Mouse (Mus musculus) spleen, adult 12 weeks (tissue): ENCODE results near the gene Mxd4.
A peak's percentile ranks its signal among the peaks of the same experiment; 100 is the strongest.

Experiments
- DNase-seq: peaks from one replicate; pipeline ENCODE4 v3.0.0; 2022; ENCODE audit warnings: low spot score

Mxd4 gene

DNA sequence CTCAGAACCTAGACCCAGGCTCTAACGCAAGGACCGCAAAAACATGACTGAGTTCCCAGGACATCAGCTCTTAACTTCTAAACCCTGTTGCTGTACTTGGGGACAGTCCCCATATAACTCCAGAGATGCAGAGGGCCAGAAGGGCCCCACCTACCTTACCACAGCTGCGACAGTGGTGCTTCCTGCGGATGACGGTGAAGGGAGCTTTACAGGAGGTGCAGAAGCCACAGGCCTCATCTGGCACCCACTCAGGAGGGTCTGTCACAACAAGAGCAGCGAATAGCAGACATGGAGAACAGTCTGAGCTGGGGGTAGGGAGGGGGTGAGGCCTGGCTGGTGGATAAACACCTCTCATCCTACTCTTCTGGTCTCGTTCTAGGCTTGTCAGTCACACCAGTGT lies 8.9 kb upstream of the Mxd4 start:
- peak; percentile 45 for DNase-seq

DNA sequence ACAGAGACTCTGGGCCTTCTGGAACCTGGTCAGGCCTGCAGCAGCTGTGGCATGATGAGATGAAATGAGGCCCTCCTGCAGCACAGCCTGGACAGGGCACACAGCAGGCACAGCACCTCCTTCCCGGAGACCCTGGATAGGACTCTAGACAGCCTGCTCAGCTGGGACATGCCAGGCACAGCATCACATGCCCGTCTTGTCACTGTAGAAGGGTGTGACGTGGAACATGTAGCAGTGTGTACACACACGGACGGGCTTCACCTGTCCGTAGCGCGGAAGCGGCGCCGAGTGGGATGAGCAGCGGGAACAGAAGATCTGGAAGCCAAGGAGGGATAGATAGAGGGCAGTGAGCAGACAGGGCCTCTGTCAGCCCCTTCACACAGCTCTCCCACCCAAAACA lies 8.3 kb upstream of the Mxd4 start:
- no peak for DNase-seq

DNA sequence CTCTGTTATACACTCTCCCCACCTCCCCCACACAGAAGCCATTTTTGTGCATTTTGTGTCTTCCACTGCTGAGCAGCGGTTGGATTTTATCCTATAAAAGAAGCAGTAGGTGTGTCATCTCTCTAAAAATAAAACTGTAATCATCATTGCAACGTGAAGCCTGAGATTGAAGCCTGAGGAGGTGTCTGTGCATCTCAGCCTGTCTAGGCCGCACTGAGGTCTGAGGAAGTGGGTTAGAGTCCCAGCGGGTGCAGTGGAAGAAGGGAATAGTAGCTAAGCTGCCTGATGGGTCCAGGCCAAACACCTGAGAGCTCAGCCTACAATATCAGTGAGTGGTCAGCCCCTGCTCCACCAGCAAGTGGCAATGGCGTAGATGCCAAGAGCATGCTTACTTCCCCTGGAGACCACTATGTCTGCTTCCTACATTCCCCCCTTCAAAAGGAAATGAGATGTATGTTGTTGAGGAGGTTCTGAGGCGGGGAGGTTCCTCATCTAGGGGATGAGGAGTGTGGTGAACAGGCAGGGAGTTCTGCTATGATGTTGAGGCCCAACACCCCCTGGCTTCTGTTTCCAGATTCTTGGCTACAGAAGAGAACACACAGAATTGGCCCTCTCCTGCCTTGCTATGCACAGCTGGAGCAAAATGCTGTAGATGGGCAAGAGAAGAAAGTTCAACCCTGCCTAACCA lies 7.6 kb upstream of the Mxd4 start:
- no peak for DNase-seq

DNA sequence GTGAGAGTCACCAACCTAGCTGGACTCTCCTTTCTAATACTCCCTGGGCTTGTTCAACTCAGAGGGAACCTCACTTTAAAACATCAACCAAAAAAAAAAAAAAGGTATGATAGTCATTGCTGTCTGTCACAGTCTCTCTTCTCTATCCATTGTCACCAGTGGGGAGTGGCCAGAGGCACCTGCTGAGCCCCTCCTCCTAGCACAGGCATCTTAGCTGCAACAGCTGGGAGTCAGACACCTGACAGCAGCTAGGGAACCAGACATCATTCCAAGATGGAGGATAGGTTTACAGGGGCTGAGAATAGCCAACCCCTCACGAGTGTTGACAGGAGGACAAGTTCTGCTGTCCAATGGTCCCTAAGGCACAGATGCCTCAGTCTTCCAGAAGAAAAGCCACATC lies 6.9 kb upstream of the Mxd4 start:
- no peak for DNase-seq

DNA sequence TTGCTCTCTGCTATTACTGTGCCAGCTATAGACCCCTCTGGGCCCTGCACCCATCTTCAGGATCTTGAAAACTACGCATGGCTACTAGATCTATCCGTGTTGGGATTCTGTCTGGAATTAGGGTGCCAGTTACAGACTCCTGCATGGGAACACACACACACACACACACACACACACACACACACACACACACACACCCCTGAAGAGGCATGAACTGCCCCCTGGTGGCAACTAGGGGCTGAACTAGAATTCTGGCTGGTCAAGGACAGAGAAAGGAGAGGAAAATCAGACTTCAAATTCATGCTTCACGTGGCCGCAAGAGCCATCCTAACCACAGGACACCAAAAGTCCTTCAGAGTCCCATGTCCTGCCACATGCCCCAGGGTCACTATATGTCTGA lies 4.3 kb upstream of the Mxd4 start:
- no peak for DNase-seq

DNA sequence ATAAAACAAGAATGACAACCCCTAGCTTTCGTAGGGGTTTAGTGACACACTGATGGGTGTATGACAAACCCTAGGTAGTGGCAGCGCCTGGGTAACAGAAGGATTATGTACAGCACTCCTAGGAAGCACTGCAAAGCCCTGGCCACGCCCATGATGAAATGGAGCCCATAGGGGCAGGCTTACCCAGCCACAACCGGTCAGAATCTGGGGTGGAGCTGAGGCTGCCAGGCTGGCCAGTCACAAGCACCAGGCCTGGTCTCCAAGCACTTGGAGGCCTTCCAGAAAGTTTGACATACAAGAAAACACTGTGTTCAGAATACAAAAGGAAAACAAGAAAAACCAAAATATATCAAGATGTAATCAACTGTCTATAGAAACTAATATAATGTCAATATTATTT lies 3.5 kb upstream of the Mxd4 start:
- no peak for DNase-seq

DNA sequence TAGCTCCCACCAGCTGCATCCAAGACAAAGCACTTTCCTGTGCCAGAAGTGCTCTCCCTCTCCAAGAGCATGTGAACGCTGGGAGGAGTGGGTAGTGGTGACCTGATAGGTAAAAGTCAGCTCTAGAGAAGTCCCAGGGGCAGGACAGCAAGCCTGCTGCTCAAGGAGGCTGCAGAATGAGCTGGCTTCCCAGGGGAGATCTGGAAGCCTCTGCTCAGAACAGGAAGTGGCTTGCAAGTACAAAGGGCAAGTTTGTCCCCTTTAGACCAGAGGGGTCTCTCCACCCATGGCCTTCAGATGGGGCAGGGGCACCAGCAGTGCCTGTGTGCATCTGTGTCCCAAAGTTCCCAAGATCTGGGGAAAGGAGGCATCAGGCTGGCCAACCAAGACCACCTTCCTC lies 2.0 kb upstream of the Mxd4 start:
- DNase-seq, result no peak

DNA sequence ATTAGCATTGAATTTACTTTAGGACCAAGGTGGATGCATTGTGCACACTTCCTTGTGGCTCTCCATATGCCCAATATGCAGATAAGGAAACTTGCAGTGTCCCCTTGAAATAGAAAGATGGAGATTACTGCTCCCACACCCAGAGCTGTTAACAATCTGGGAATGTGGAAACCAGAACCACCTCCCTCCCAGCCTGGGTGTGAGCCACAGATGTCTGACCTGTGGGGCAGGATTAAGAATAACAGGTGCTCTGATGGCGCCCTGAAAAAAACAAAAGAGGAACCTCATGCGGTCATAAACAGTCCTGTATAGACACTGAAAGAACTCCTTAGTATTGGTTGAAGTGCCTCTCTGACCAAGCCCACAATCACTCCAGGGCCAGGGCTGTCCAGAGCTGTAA lies 1.3 kb upstream of the Mxd4 start:
- DNase-seq, result no peak

DNA sequence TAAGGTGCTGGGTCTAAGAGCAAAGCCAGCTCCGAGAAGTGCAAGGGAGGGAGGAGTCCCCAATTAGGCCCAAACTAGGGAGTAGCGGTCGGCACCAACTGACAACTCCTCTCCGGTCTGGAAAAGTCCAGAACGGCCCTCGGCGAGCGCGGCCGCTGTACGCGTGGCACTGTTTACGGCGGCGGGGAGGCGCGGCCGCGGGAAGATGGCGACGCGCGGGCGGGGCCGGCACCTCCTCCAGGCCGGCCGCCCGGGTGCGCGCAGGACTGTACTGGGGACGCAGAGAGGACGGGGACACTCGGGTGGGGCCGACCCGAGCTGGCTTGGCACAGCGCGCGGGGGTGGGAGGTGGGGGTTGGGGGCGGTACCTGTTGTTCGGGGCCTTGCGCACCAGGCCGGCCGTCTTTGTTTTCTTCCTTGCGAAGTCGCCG lies 544 bp downstream of the Mxd4 start:
- DNase-seq, result peak; percentile 35

DNA sequence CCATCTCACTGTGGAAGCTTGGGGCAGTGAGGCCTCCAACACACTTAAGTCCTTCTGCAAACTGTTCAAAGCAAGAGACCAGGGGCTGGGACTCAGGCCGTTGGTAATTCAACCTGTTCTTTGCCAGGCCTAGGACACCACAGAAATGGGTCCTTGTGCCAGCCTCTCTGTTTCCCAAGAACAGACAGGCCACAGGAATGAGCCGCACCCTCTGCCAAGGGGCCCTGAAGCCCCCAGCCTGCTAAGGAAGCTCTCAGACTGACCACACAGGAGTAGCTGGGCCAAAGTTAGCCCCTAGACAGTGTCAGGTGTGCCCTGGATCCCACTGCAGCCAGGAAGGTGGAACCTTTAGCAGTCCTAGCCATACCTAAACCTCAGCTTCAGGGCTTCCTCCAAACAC lies 1.1 kb downstream of the Mxd4 start:
- DNase-seq, result no peak

DNA sequence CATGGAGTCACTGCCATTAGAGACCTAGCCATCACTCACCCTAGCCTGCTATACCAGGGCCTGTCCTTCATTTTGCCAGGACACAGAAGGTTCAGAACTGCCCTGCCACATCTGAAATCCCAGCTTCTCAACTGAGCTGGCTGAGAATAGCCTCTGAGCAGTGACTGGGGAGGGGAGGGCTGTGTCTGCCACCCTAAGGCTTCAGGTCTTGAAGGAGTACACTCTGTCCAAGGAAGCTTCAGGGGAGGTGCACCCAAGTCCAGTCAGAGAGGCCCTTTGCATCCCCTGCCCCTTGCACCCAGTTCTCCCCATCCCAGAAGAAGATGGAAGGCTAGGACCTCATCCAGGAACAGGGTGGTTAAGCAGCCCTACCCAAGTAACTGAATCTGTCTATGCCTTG lies 1.7 kb downstream of the Mxd4 start:
- DNase-seq, result no peak

DNA sequence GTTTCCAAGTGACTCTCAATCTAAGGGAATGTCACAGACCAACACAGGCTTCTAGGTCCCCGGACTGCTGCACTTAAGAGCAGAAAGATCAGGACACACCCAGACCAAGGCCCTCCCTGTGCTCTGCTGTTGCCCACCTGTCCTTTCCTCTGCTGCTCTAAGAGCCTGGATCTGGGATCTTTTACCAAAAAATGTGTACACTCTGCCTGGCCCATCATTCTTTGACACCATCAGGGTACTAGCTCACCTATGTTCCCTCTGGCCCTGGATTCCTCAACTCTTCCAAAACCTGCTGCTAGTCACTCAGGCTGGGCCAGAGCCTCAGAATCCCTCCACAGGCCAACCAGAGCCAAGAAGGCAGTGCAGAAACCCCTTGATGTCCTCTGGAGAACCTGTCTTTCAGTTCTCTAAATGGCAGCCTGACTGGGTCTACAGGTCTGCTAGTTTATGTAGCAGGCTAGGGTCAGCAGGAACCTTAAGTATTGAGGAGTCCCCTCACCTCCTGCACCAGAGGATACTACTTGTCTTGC lies 2.4 kb downstream of the Mxd4 start:
- no peak for DNase-seq

DNA sequence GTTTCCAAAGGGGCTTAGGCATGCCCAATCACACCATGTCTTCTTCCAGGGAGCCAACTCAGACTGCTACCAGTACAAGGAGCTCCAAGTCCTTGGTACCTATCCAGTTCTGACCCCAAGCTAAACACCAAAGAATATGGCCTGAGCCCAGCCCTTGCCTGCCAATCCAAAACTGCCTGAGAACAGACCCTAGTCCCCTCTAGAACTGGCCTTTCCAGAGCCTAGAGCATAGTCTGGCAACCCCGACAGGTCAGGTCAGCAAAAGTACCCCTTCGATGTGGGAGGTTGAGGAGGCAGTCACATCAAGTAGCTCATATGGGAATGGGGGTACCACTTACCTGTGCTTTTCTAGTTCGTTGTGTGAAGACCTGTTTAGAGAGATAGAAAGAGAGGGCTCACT lies 3.5 kb downstream of the Mxd4 start:
- no peak for DNase-seq

DNA sequence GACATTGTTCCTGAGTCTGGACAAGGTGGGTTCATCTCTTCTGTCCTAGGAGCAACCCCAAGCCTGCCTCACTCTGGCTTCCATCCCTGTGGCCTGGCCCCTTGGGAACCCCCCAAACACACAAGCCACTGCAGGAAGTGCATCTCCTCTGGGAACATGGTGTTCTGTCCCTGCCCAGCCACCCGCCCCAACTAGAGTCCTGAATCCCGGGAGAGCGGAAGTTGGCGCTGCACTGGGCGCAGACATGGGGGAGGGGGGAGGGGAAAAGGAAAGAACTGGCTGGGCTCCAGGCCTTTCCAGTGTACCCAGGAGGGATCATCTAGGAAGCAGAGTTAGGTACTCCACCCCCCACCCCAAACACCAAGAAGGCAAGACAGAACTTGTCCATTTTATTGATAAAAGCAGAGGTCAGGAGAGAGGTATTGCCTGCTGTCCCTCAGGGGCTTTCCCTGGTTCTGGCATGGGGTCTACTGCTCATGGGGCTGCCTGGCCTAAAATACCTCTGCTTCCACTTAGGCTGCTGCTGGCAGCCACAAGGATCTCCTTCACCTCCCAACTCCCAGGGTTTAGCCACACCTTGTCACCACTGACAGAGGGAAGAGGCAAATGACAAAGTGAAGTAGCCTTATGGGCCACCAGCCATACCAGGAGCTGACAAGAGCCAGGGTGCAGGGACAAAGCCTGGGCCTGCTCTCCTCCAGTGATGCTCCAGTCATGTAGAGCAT lies 4.2 kb downstream of the Mxd4 start:
- DNase-seq, result no peak

DNA sequence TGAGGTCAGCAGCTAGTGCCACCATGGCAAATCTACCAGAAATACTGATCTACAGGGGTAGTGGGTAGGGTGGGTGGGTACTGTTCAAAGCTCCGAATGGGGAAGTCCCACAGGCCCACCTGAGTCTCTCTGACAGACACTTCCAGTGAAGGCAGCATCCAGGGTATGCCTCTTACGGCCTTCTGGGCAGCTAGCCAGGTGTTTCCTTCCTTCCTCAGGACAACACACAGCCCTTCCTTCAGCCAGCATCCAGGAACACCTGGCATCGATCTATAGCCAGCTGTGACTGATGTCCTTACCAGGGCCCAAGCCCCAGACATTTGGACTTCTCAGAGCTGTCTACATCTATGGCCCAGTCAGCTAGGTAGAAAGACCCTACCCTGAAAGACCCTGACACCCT lies 5.0 kb downstream of the Mxd4 start:
- no peak for DNase-seq

DNA sequence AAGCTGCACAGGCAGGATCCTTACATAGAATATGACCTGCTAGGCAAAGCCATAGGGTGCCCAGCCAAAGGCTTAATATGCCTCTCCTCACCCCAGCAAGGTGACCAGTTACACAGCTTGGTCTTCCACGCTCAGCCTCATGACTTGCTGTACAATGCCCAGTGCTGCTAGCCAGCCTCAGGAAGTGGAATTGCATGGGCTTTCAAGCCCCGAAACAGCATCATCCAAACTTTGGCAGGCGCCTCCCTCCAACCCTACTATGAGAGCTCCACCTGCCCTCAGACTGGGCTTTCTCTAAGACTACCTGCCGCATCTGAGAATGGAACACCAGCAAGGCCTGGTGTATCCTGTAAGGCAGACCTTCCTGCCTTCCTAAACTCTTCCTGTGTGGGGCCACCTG lies 9.7 kb downstream of the Mxd4 start:
- no peak for DNase-seq

DNA sequence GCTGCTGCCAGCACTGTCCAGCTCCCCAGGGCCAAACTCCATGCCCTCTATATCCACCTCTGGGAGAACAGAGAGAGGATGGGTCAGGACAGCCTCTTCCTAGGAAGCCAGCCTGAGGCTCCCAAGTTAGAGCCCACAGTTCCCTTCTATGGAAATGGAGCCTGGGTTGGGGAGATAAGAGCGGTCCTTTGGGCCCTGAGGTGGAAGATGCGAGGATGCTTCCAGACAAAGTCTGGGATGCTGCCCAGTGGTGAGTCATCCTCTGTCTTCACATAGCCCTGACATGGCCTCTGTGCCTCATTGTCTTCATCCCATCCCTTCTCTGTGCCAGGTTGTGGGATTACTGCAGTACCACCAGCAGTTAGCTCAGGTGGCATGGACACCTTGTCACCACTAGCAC lies 10.4 kb downstream of the Mxd4 start:
- DNase-seq, result peak; percentile 0

DNA sequence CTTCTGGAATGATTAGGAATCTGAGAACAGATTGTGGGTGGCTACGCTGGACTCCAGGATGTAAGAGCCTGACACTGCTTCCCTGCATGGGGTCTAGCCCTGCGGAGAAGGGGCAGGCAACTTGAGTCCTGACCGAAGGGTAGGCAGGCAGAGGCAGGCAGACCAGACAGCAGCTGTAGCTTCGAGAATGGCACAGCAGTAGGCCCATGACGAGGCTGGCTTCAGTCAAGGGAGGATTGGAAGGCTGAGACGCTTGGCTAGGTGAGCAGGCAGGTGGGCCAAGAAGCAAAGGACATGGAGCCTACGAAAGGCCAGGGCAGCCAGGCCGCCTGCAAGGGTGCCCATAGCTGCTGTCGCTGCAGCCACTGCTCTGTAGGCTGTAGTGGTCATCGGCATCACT lies 10.8 kb downstream of the Mxd4 start:
- DNase-seq, result no peak

DNA sequence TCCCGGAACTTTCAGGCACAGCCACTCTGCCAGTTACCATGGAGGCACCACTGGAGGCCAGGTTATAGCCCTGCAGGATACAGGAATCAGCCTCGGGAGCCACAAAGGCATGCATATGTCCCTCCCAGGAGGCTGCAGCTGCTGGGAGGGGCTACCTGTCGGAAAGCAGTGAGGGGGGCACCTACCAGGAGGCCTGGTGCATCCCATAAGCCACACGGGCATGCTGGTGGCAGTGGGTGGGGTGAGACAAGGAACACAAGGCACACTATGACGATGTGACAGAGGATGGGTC lies 12.2 kb downstream of the Mxd4 start:
- DNase-seq, result no peak

DNA sequence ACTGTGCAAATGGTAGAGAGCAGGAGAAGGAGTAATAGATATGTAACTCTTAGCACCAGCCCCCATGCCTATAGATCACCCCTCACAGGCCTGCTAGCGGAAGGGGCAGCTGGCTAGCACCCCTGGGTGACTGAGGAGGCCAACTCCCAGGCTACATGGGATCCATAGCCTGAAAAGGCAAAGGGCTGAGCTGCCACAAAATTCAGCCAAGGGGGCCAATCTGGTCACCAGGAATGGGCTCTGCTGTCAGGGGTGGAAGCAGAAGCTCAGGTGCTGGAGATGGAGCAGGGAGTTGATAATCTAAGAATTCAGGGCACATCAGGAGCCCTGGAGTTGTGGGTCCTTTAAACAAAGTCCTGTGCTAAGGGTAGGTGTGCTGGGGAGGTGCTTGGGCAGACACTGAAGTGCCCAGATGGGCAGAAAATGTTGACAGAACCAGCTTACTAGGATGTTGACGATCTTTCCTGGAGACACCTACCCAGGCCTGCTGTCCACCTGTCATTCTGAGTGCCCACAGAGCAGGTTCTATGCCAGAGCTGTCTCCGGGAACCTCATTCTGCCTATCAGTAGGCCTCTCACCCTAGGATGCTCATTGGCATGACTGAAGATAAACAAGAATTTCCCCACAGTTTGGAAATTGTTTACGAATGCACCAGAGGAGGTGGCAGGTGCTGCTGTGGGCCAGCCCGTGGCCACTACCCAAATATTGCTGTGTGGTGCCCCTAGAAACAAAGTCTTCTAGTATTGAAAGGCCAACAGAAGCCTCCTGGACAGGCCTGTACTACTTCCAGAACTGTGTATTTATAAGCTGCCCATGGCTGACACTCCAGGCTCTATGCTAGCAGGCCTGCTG lies 12.7 kb downstream of the Mxd4 start:
- DNase-seq, result no peak

DNA sequence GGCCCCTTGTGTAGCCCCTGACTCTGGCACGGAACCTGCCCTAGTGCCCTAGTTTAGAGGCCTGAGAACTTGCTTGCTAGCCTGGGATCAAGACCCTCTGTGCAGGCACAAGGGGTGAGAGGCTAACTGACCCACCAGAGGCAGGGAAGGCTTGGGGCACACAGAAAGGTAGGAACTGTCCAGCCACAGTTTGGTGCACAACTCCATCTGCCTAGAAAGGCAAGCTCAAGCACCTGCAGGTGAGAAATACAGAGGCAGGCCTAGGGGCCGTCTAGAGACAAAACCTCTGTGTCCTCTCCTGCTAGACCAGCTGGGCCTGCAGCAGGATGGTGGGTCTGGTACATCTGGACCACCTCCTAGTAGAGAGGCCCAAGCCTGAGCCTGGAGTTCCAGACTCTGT lies 13.5 kb downstream of the Mxd4 start:
- DNase-seq, result no peak

DNA sequence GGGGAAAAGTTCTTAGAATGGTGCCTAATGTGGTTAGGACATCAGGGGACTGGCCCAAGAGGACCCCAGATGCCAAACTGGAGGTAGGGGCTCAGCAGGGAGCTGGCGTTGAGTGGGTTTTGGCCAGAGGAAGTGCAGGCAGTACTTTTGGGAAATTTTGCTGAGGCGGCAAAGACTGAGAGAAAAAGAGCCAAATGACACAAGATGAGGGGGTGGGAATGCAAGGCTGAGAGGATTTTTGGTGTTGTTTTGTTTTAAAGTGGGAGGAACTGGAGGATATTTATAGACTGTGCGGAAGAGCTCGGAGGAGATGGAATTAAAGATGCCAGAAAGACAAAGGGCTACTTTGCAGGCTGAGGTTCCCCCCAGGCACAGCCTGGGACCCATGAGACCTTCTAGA lies 16.8 kb downstream of the Mxd4 start:
- DNase-seq, result no peak

DNA sequence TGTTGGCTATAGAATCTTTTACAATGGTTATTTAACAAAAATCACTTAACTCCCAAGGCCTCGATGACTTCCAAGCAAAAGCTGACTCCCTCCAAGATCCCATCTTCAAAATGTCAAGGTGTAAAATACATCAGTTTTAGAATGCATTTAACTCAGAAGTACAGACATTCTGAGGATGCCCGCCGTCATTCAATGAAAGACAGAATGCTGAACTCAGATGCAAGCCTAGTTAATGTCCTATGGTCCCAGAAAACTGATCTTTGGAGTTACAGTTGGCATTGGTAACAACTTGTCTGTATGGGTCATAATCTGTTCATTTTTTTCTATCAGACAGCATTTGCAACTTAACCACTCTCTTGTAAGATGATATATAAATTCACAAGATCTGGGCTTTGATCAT lies 17.6 kb downstream of the Mxd4 start:
- no peak for DNase-seq
